Mouse (Mus musculus): ENCODE results near the gene Mms22l. TPM values are rescaled to one million over a fixed set of nuclear protein-coding genes. Genes with fewer than 3 reads are reported as not detected.
"Not testable (repeated sequence)": the region's sequence is repeated elsewhere in the genome, so short reads cannot be mapped to it uniquely, and the experiment has no call there.

Gene Mms22l
- polyA plus RNA-seq, 1 experiment from 2014 or later = 9.1 TPM

GRCm38 (mm10) chr4:24627871-24628270 lies 131.6 kb downstream of the Mms22l start:
- DNase-seq = no peak
- Histone ChIP-seq H3K27ac (replicated peaks; ENCODE audit: low read depth, low read length) (no peak overlapping the region), H3K9me3 (ENCODE audit: control insufficient read depth, low read length) (no peaks in the 10 kb centered on the region), H3K9ac (replicated peaks; ENCODE audit: low read length) (no peak overlapping the region), H3K4me1 (ENCODE audit: control insufficient read depth, insufficient read depth, low read length) (peaks cover 10% of the 10 kb centered on the region), H3K4me3 (replicated peaks; ENCODE audit: low read depth, low read length) (no peak overlapping the region), H3K27me3 (ENCODE audit: control insufficient read depth, insufficient read depth, low read length) (no peaks in the 10 kb centered on the region), H3K36me3 (ENCODE audit: control insufficient read depth, insufficient read depth, low read length) (no peaks in the 10 kb centered on the region), H3K4me2 (ENCODE audit: low read length) (no peak overlapping the region)
- WGBS = 50% methylated on average over 1 of the region's 1 CpGs
- ATAC-seq (ENCODE audit: low FRiP score, low TSS enrichment) = 0 out of 2 replicates have a peak, but pooled peaks have one; percentile 3

GRCm38 (mm10) chr4:24630430-24630829 lies 134.2 kb downstream of the Mms22l start:
- no peaks in the 10 kb centered on the region for H3K27me3 ChIP-seq (ENCODE audit: control insufficient read depth, insufficient read depth, low read length)
- no peak overlapping the region for H3K4me3 ChIP-seq (replicated peaks; ENCODE audit: low read depth, low read length)
- H3K9me3 ChIP-seq (ENCODE audit: control insufficient read depth, low read length) = no peaks in the 10 kb centered on the region
- H3K9ac ChIP-seq (replicated peaks; ENCODE audit: low read length) = no peak overlapping the region
- no peak for DNase-seq
- no peak overlapping the region for H3K27ac ChIP-seq (replicated peaks; ENCODE audit: low read depth, low read length)
- no peak overlapping the region for H3K4me2 ChIP-seq (ENCODE audit: low read length)
- no peaks in the 10 kb centered on the region for H3K36me3 ChIP-seq (ENCODE audit: control insufficient read depth, insufficient read depth, low read length)
- 65% methylated on average over 2 of the region's 2 CpGs for WGBS
- H3K4me1 ChIP-seq (ENCODE audit: control insufficient read depth, insufficient read depth, low read length) = peaks cover 10% of the 10 kb centered on the region
- no peak for ATAC-seq (ENCODE audit: low FRiP score, low TSS enrichment)

GRCm38 (mm10) chr4:24631177-24631911 lies 135.1 kb downstream of the Mms22l start:
- H3K9me3 ChIP-seq (ENCODE audit: control insufficient read depth, low read length) = no peaks in the 10 kb centered on the region
- H3K4me1 ChIP-seq (ENCODE audit: control insufficient read depth, insufficient read depth, low read length) = peaks cover 10% of the 10 kb centered on the region
- H3K36me3 ChIP-seq (ENCODE audit: control insufficient read depth, insufficient read depth, low read length) = no peaks in the 10 kb centered on the region
- DNase-seq = peak; percentile 52
- peak overlapping the region; percentile 70 for H3K27ac ChIP-seq (replicated peaks; ENCODE audit: low read depth, low read length)
- peak; percentile 67 for ATAC-seq (ENCODE audit: low FRiP score, low TSS enrichment)
- H3K27me3 ChIP-seq (ENCODE audit: control insufficient read depth, insufficient read depth, low read length) = no peaks in the 10 kb centered on the region
- H3K4me2 ChIP-seq (ENCODE audit: low read length) = no peak overlapping the region
- WGBS = 47% methylated on average over 9 of the region's 9 CpGs
- no peak overlapping the region for H3K4me3 ChIP-seq (replicated peaks; ENCODE audit: low read depth, low read length)
- 0 out of 2 replicates have a peak overlapping the region, but pooled peaks have one; percentile 29 for H3K9ac ChIP-seq (replicated peaks; ENCODE audit: low read length)

DNA sequence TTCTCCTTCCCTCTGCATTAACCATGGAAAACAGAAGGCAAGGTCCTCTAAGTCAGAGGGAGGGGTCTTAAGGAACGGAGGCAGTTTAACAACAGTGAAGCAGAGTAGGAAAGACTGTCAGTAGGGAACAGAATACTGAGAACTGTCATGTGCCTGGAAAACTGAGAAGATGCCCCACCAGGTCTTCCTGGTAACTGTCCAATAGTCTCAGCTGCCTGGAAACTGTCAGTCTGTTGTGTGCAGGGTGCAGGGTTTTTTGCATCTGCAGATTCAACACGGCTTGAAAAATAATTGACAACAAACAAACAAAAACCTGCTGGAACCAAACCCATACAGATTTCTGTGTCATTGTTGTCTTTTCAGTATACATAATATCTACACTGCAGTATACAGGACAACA lies 146.1 kb downstream of the Mms22l start:
- Histone ChIP-seq H3K27ac (replicated peaks; ENCODE audit: low read depth, low read length) (no peak overlapping the region), H3K4me1 (ENCODE audit: control insufficient read depth, insufficient read depth, low read length) (no peaks in the 10 kb centered on the region), H3K4me3 (replicated peaks; ENCODE audit: low read depth, low read length) (no peak overlapping the region), H3K9me3 (ENCODE audit: control insufficient read depth, low read length) (no peaks in the 10 kb centered on the region), H3K27me3 (ENCODE audit: control insufficient read depth, insufficient read depth, low read length) (no peaks in the 10 kb centered on the region), H3K4me2 (ENCODE audit: low read length) (no peak overlapping the region), H3K36me3 (ENCODE audit: control insufficient read depth, insufficient read depth, low read length) (no peaks in the 10 kb centered on the region), H3K9ac (replicated peaks; ENCODE audit: low read length) (no peak overlapping the region)
- no peak for DNase-seq
- WGBS = 83% methylated on average over 2 of the region's 2 CpGs
- no peak for ATAC-seq (ENCODE audit: low FRiP score, low TSS enrichment)

DNA sequence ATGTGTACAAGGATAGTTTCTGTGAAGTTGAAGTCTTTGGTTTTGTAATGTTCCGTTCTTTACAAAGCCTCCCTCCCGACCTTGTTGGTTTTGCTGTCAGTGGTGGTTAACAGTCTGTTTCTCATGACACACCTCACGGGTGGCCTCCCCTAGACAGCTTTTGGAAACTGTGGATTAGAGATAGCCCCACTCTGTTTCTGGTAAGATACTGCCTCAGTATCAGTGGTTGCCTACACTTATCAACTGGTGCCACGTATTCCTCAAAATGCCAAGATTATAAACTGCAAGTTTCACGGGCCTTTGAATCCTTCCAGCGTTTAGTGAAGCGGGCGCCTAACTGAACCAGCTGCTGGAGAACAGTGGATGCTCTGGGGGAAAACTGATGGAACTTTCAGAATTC lies 148.5 kb downstream of the Mms22l start:
- not testable (repeated sequence) for H3K9me3 ChIP-seq (ENCODE audit: control insufficient read depth, low read length); H3K4me3 ChIP-seq (replicated peaks; ENCODE audit: low read depth, low read length); H3K36me3 ChIP-seq (ENCODE audit: control insufficient read depth, insufficient read depth, low read length); H3K27me3 ChIP-seq (ENCODE audit: control insufficient read depth, insufficient read depth, low read length); ATAC-seq (ENCODE audit: low FRiP score, low TSS enrichment); H3K4me1 ChIP-seq (ENCODE audit: control insufficient read depth, insufficient read depth, low read length); H3K4me2 ChIP-seq (ENCODE audit: low read length); H3K9ac ChIP-seq (replicated peaks; ENCODE audit: low read length); H3K27ac ChIP-seq (replicated peaks; ENCODE audit: low read depth, low read length); DNase-seq
- 92% methylated on average over 5 of the region's 8 CpGs for WGBS

Data from midbrain, embryonic 14.5 days (tissue).